Mouse (Mus musculus) neural tube, embryonic 11.5 days (tissue): ENCODE data around the gene Fbp1. TPM values are rescaled to one million over a fixed set of nuclear protein-coding genes. Genes with fewer than 3 reads are reported as not detected.

Experiments used
- ATAC-seq: fragments of 200-750 bp; cut with Nextera tagmentation; 2 replicates; pipeline ENCODE4 v1.8.0; 2017; ENCODE audit warnings: moderate number of reproducible peaks, mild to moderate bottlenecking, moderate TSS enrichment, moderate library complexity; ENCODE audit not compliant: insufficient read depth, low FRiP score, low TSS enrichment
- DNase-seq: peaks from one replicate; pipeline ENCODE4 v3.0.0-alpha.2; 2015; ENCODE audit warnings: low spot score
- H3K27ac ChIP-seq: fragments of 300-500 bp; sonication (generic); 2 replicates; pipeline ENCODE4 v1.5.1; 2014; ENCODE audit warnings: low read depth, mild to moderate bottlenecking, low read length
- H3K27me3 ChIP-seq: fragments of 300-500 bp; sonication (generic); 2 replicates; pipeline ENCODE4 v1.6.1; 2014; ENCODE audit warnings: mild to moderate bottlenecking, low read length, mixed read lengths; ENCODE audit not compliant: control insufficient read depth, insufficient read depth
- H3K36me3 ChIP-seq: fragments of 300-500 bp; sonication (generic); 2 replicates; pipeline ENCODE4 v1.6.1; 2014; ENCODE audit warnings: mild to moderate bottlenecking, low read length, moderate library complexity, mixed read lengths; ENCODE audit not compliant: control insufficient read depth, insufficient read depth
- H3K4me1 ChIP-seq: fragments of 300-500 bp; sonication (generic); 2 replicates; pipeline ENCODE4 v1.6.1; 2014; ENCODE audit warnings: low read length, mixed read lengths; ENCODE audit not compliant: control insufficient read depth, insufficient read depth
- H3K4me2 ChIP-seq: fragments of 300-500 bp; sonication (generic); 2 replicates; pipeline ENCODE4 v1.6.1; 2014; ENCODE audit warnings: low read depth, mild to moderate bottlenecking, moderate library complexity
- H3K4me3 ChIP-seq: fragments of 300-500 bp; sonication (generic); 2 replicates; pipeline ENCODE4 v1.5.1; 2014; ENCODE audit warnings: low read depth, low read length
- H3K9ac ChIP-seq: fragments of 300-500 bp; sonication (generic); 2 replicates; pipeline ENCODE4 v1.6.1; 2014; ENCODE audit warnings: mild to moderate bottlenecking, low read length
- H3K9me3 ChIP-seq: fragments of 300-500 bp; sonication (generic); 2 replicates; pipeline ENCODE4 v1.6.1; 2016; ENCODE audit warnings: low read length; ENCODE audit not compliant: control insufficient read depth
- WGBS: fragments of 180-500 bp; shearing (Covaris S2); extraction: QIAGEN DNeasy Blood & Tissue Kit; methylation state at CpG from one replicate; pipeline ENCODE4 v1.1.7; 2014; 5-methylcytosine and 5-hydroxymethylcytosine counted together
- polyA plus RNA-seq: library from polyadenylated mRNA; unstranded; fragments of >200 nt; fragmentation: Nextera tagmentation; extraction: Ambion mirVana; gene quantifications from 2 replicates; pipeline ENCODE4 v1.2.1, GENCODE M21; 2014

Fbp1 gene
- polyA plus RNA-seq, 1 experiment from 2014 or later, result not detected

DNA sequence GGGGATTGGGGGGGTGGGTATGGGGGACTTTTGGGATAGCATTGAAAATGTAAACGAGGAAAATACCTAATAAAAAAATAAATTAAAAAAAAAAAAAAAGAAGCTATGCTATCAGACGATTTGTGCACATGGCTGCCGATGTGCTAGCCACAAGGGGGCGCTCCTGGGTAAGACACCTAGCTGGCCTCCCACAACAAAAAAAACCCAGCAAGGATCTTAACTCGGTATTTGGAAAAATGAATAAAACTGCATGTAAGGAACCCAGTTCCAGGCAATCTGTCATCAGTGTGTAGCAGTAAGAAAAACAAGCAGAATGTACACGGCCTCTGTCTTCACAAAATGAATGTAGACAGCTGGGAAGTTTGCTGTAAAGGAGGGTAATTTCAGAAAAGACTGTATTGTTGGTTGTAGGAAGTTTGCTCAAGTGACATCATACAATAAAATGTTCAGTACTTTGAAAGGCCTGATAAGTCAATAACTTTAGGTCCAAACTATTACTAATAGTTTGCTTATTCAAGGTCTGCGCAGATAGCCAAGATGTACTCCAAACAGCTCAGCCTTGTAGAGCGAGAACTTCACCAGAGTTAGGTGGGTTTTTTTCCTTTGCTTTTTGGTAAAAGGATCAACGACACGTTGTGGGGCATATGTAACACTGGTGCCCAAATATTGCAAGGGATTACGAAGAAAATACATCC is 31.7 kb upstream of the Fbp1 start:
- H3K9me3 ChIP-seq, result no peaks in the 10 kb centered on the region
- H3K36me3 ChIP-seq, result no peaks in the 10 kb centered on the region
- 40% methylated on average over 11 of the region's 11 CpGs for WGBS
- H3K9ac ChIP-seq, result no peak overlapping the region
- ATAC-seq (no peak), DNase-seq (peak; percentile 65)
- no peaks in the 10 kb centered on the region for H3K4me1 ChIP-seq
- no peak overlapping the region for H3K4me3 ChIP-seq
- no peaks in the 10 kb centered on the region for H3K27me3 ChIP-seq
- no peak overlapping the region for H3K4me2 ChIP-seq
- no peak overlapping the region for H3K27ac ChIP-seq

DNA sequence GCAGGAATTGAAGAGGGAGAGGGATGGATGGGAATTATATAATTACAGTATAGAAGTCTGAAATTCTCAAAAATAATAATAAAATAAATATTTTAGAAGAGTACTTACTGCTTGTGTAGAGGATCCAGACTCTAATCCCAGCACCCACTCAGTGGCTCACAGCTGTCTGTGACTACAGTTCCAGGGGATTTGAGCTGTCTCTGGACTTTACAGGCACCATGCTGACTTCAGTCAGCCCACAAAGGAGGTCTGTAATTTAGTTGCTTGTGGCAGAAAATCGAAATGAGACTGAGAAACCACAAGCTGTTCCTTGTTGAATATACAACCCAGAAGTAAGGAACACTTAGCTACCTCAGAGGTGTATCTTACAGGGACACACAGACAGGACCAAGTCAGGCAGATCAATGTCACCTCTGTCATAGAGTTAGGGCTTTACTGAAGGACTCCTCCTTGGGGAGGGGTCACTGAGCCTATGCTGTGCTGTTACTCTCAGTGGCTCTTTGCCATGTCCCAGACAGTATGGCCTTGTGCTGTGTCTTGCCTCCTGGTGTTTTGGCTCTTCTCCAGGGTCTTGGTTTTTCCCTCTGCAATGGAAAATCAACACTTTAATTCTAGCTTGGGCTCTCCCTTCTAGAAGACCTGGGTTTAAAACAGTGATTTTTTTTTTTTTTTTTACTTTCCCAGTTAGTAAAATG is 29.5 kb upstream of the Fbp1 start:
- no peak for ATAC-seq
- Histone ChIP-seq H3K4me2 (no peak overlapping the region), H3K9me3 (no peaks in the 10 kb centered on the region), H3K36me3 (no peaks in the 10 kb centered on the region), H3K4me3 (no peak overlapping the region), H3K27me3 (no peaks in the 10 kb centered on the region), H3K4me1 (no peaks in the 10 kb centered on the region), H3K27ac (no peak overlapping the region), H3K9ac (no peak overlapping the region)
- DNase-seq, result no peak
- WGBS, result 55% methylated on average over 1 of the region's 1 CpGs

DNA sequence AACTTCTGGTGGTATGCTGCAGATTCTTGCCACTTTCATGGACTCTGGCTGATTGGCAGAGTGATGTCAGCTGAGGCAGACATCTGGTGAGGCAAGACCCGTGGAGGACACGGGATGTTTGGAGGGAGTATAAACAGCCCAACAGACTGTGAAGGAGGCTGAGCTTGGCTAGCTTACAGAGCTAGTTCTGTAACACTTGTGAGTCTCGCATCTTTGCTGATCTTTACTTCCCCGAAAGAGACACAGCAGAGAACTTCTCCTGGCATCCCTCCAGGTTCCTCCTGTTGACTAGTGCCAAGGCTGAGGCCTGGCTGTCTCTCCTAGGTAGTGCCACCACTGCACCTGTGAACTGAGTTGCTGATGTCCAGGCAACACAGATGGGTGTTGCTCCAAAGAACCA is 28.6 kb upstream of the Fbp1 start:
- H3K4me2 ChIP-seq, result no peak overlapping the region
- no peak overlapping the region for H3K4me3 ChIP-seq
- no peaks in the 10 kb centered on the region for H3K36me3 ChIP-seq
- no peaks in the 10 kb centered on the region for H3K4me1 ChIP-seq
- H3K9me3 ChIP-seq, result no peaks in the 10 kb centered on the region
- no peak overlapping the region for H3K9ac ChIP-seq
- no peak for ATAC-seq
- H3K27ac ChIP-seq, result no peak overlapping the region
- DNase-seq, result no peak
- no peaks in the 10 kb centered on the region for H3K27me3 ChIP-seq
- 78% methylated on average over 4 of the region's 4 CpGs for WGBS

DNA sequence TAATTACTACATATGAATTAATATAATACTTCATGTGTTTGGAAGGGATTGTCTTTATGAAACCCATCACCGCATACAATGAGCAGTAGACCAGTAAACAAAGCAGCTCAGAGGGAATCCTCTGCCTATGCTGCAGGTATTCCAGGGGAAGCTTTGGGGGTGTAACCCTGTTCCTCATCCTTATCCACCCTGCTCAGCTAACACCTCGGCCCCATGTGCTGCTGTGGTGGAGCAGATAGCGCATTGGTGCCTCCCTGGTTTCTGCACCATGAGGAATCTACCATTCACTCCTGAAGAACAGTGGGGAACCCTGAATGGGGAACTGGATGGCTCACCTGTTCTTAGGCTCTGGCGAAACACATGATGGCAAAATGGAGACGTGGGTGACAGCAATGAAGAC is 23.5 kb upstream of the Fbp1 start:
- no peaks in the 10 kb centered on the region for H3K36me3 ChIP-seq
- no peak overlapping the region for H3K4me2 ChIP-seq
- no peaks in the 10 kb centered on the region for H3K27me3 ChIP-seq
- WGBS, result 85% methylated on average over 5 of the region's 5 CpGs
- no peak overlapping the region for H3K9ac ChIP-seq
- no peaks in the 10 kb centered on the region for H3K9me3 ChIP-seq
- no peak overlapping the region for H3K4me3 ChIP-seq
- no peak for DNase-seq
- peaks cover 3% of the 10 kb centered on the region; the same call in 1 of the 2 replicates for H3K4me1 ChIP-seq
- no peak for ATAC-seq
- H3K27ac ChIP-seq, result no peak overlapping the region

DNA sequence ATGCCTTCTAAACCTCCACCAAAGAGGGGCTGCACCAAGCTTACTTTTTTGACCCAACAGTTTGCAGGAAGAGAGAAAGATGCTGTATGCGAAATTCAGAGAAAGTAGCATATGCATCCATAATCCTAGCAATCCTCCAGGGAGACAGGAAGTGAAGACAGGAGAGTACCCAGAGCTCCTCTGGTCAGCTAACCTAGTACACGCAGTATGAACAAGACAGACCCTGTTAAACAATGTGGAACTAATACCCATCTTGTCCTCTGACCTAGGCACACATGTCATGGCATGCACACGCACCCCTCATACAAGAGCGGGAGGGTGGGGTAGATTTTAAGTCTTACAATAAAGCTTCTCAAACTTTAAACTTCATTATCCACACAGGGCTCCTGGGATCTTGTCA is 22.1 kb upstream of the Fbp1 start:
- H3K27ac ChIP-seq, result no peak overlapping the region
- 81% methylated on average over 4 of the region's 4 CpGs for WGBS
- H3K4me3 ChIP-seq, result no peak overlapping the region
- no peak for DNase-seq
- no peaks in the 10 kb centered on the region for H3K27me3 ChIP-seq
- H3K4me2 ChIP-seq, result no peak overlapping the region
- H3K4me1 ChIP-seq, result peaks cover 3% of the 10 kb centered on the region; the same call in 1 of the 2 replicates
- ATAC-seq, result no peak
- H3K9ac ChIP-seq, result no peak overlapping the region
- H3K36me3 ChIP-seq, result no peaks in the 10 kb centered on the region
- no peaks in the 10 kb centered on the region for H3K9me3 ChIP-seq

DNA sequence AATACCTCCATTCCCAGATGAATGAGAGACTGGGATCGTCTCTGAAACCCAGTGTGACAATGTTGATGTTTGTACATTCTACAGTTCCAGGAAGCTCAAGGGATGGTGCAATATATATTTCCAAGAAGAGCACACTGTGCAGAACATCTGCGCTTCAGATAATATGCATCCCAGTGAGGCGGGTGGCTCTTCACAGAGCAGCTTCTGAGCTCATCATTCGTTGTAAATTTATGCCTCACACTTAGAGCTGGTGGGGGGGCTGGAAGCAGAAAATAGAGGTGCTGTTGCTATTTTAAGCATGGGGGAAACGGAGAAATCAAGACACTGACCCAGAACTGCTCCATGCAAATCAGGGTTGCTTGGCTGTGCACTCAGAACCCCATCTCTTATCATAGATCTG is 21.7 kb upstream of the Fbp1 start:
- H3K4me2 ChIP-seq, result no peak overlapping the region
- no peaks in the 10 kb centered on the region for H3K36me3 ChIP-seq
- no peak for DNase-seq
- no peak overlapping the region for H3K27ac ChIP-seq
- H3K9ac ChIP-seq, result no peak overlapping the region
- no peak for ATAC-seq
- H3K4me1 ChIP-seq, result peaks cover 3% of the 10 kb centered on the region; the same call in 1 of the 2 replicates
- no peaks in the 10 kb centered on the region for H3K9me3 ChIP-seq
- H3K27me3 ChIP-seq, result no peaks in the 10 kb centered on the region
- H3K4me3 ChIP-seq, result no peak overlapping the region
- 69% methylated on average over 5 of the region's 5 CpGs for WGBS

DNA sequence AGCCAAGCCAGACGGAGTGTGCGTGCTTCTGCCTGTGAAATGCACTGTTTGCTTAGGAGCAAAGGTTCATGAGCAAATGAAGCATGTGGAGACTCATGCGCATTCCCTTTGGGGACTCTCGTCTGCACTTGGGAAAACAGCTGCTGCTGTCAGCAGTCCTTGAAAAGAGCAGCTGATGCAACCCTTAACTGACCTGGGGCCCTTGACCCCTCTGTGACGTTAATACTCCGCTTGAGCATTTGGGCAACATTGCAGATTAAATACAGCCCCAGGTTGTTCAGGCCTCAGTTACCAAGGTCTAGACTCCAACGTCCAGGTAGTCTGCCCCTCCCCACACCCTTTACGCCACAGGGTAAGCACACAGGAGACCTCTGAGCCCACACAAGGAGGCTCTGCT is 20.1 kb upstream of the Fbp1 start:
- Histone ChIP-seq H3K4me2 (no peak overlapping the region), H3K4me3 (no peak overlapping the region), H3K9me3 (no peaks in the 10 kb centered on the region), H3K9ac (no peak overlapping the region), H3K27ac (0 out of 2 replicates have a peak overlapping the region, but pooled peaks have one; percentile 15), H3K4me1 (peaks cover 3% of the 10 kb centered on the region; the same call in 1 of the 2 replicates), H3K27me3 (no peaks in the 10 kb centered on the region), H3K36me3 (no peaks in the 10 kb centered on the region)
- DNase-seq (peak; percentile 44), ATAC-seq (no peak)
- 27% methylated on average over 8 of the region's 8 CpGs for WGBS

DNA sequence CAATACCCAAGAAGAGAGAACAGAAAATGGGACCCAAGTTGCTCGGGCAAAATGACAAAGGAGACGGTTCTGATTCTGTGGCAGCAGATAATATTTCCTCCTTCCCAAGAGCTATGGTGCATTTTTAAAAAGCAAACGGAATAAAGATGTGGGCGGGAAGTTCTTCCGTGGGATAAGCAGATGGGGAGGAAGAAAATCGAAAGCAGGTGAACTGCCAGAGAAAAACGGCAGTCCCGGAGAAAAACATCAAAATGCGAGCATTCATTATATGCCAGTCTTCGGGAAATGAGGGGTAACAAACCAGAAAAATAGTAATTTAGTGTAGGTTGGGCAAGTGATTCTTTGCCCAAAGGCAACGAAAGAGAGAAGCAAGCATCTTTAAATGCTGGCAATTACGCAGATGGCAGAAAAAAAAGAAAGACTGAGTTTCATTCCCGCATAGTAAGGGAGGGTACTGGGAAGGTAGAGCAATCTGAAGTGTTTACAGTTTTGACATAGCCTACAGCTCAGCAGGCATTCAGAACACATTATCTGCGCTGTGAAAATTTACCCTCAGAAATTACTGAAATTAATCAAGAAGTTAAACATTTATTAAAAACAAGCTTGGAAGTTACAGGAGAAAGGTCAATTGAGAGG is 19.6 kb upstream of the Fbp1 start:
- H3K27me3 ChIP-seq, result no peaks in the 10 kb centered on the region
- 71% methylated on average over 14 of the region's 14 CpGs for WGBS

More for the DNA sequence above, 19.6 kb upstream of the Fbp1 start:
- Histone ChIP-seq H3K9me3 (no peaks in the 10 kb centered on the region), H3K9ac (no peak overlapping the region), H3K4me2 (no peak overlapping the region), H3K4me3 (no peak overlapping the region), H3K27ac (no peak overlapping the region), H3K36me3 (no peaks in the 10 kb centered on the region), H3K4me1 (peaks cover 3% of the 10 kb centered on the region; the same call in 1 of the 2 replicates)
- DNase-seq (no peak), ATAC-seq (no peak)
